Mouse (Mus musculus) lung, adult 2 months (tissue): ENCODE data around the gene Fcer1a.

Source experiments
- CTCF ChIP-seq: fragments of 200-500 bp; IDR thresholded peaks from 2 replicates; pipeline ENCODE4 v1.5.1; 2011; ENCODE audit warnings: mild to moderate bottlenecking, low read length, control low read depth; ENCODE audit not compliant: insufficient read depth
- POLR2A ChIP-seq: fragments of 200-500 bp; IDR thresholded peaks from 2 replicates; pipeline ENCODE4 v1.6.1; 2011; ENCODE audit warnings: low read depth, mild to moderate bottlenecking, control low read depth, low read length, borderline replicate concordance; ENCODE audit errors: extremely low read depth

DNA sequence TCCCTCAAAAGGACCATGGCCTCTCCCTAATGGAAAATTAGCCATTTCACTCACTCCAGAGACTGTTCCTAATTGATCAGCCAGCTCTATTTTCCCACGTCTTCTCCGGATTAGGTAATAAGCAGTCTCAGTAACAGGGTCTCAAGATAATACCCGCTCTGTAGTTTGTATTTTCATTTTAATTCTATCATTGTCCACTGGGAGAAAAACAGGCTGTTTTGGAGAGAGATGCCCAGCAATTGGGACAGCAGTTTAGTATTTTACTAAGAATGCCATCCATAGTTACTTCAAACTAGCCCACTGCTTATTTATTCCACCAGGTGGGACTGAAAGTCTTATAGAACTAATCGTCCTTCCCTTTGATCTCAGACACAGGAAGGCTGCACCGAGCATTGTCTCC, 29.5 kb downstream of the Fcer1a start, which contains the start of gene Olfr218:
- TF ChIP-seq POLR2A (no peak), CTCF (no peak)
